Mouse (Mus musculus) embryo, embryonic 11.5 days (tissue): ENCODE measurements at regions not wholly inside any gene's neighbourhood (a gene's known extent, or its start where the extent isn't known, plus 50 kb on each side); places are given as distances from the start of the nearest gene placed in this dataset.

Experiments
- DNase-seq: peaks from one replicate; pipeline ENCODE4 v3.0.0-alpha.2; 2012; ENCODE audit warnings: low read depth, low spot score

DNA sequence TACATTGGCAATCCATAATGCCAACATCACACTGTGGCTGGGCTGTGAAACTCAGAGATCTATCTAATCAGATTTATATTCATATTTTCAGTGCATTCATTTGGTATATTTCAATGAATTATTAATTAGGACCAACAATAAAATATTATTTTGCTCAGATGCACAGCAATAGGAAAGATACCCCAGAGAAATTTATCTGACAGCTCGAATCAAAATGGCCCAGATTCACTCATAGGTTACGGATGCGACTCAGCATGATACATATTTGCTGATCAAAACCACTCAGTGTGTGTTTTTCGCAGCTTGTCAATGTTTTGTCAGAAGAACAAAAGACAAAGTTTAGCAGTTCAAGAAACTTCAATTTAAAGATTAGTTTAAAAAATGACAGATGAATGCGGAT, 1060.6 kb upstream of the Adgrl2 start:
- no peak for DNase-seq

GRCm38 (mm10) chr3:150049876-150050830, 1059.8 kb upstream of the Adgrl2 start:
- peak; percentile 26 for DNase-seq
